Mouse (Mus musculus) G1E-ER4 (cell line): ENCODE results near the gene Clstn1. TPM values are rescaled to one million over a fixed set of nuclear protein-coding genes. Genes with fewer than 3 reads are reported as not detected.

Source experiments
- GATA1 ChIP-seq: IDR thresholded peaks from one replicate; pipeline ENCODE4 v1.8.0; 2012; ENCODE audit warnings: low read length, inconsistent platforms
- polyA plus RNA-seq: library from polyadenylated mRNA; stranded (reverse); fragments of >175 nt; gene quantifications from 2 replicates; pipeline ENCODE4 v1.2.3, GENCODE M21; 2012

The Clstn1 gene
- polyA plus RNA-seq, 1 experiment = 0.89 TPM

- no peak for TF ChIP-seq GATA1
Observed at GRCm38 (mm10) chr4:149635915-149636415, 49.7 kb downstream of the Clstn1 start.

- no peak for TF ChIP-seq GATA1
Observed at GRCm38 (mm10) chr4:149637942-149638341, 51.7 kb downstream of the Clstn1 start.

GRCm38 (mm10) chr4:149640831-149641230 is 54.6 kb downstream of the Clstn1 start:
- no peak for TF ChIP-seq GATA1

- TF ChIP-seq GATA1 = no peak
Observed at GRCm38 (mm10) chr4:149641400-149641799, 55.1 kb downstream of the Clstn1 start.

- TF ChIP-seq GATA1 = no peak
Observed at GRCm38 (mm10) chr4:149641956-149642355, 55.7 kb downstream of the Clstn1 start.

- no peak for TF ChIP-seq GATA1
Observed at GRCm38 (mm10) chr4:149645761-149646160, 59.5 kb downstream of the Clstn1 start.

- TF ChIP-seq GATA1 = no peak
Observed at GRCm38 (mm10) chr4:149648031-149648805, 62.0 kb downstream of the Clstn1 start.

GRCm38 (mm10) chr4:149650493-149651193 is 64.4 kb downstream of the Clstn1 start:
- no peak for TF ChIP-seq GATA1

- no peak for TF ChIP-seq GATA1
Observed at GRCm38 (mm10) chr4:149654232-149654631, 68.0 kb downstream of the Clstn1 start.

GRCm38 (mm10) chr4:149657858-149658416 is 71.7 kb downstream of the Clstn1 start:
- TF ChIP-seq GATA1 = no peak

GRCm38 (mm10) chr4:149659495-149660116 is 73.3 kb downstream of the Clstn1 start:
- no peak for TF ChIP-seq GATA1

GRCm38 (mm10) chr4:149660598-149660997 is 74.3 kb downstream of the Clstn1 start:
- TF ChIP-seq GATA1 = no peak

- TF ChIP-seq GATA1 = peak; percentile 32
Observed at GRCm38 (mm10) chr4:149661967-149662589, 75.8 kb downstream of the Clstn1 start.

GRCm38 (mm10) chr4:149663849-149664503 is 77.7 kb downstream of the Clstn1 start:
- no peak for TF ChIP-seq GATA1
